Mouse (Mus musculus): Measurements from ENCODE around the gene Plekhm1.
"Not testable (repeated sequence)": the region's sequence is repeated elsewhere in the genome, so short reads cannot be mapped to it uniquely, and the experiment has no call there.

Plekhm1 gene

GRCm38 (mm10) chr11:103411981-103412949 lies at the start of gene Plekhm1:
Plekhm1 (minus strand) TSS chr11:103412687.
- DNase-seq: peak; percentile 96

DNA sequence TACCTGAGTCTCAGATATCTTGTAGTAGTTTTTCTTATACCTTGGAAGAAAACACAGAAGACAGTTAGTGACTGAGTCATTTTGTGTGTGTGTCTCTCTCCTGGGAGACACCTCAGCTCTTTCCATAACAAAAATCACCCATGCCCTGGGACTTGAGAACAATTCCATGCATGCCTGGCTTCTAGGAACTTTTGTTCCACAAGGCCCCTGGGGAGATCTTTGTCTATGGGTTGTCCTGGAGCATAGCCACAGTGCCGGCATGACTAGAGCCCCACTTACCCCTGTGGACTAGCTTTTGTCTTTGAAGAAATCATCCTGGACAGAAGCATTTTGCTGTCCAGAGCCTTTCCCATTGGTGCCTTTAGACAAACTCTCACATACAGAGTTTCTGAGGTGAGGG lies 38.6 kb upstream of the Plekhm1 start:
- DNase-seq: not testable (repeated sequence)

DNA sequence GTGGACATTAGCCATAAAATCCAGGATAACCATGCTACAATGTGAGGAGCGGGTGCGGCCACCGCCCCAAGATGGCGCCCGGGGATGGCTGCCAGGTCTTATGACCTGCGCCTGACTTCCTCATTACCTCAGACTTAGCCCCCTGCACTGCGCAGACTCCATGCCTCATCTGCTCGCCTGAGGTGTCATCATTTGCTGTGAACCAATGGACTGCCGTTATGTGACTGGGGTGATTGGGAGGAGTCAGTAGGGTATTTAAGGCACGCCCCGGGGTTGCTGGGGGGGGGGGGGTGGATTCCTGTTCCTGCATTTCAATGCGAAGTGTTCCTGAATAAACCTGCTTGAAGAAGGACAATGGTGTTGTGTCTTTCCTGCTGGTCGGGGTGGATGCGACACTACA lies 37.2 kb upstream of the Plekhm1 start:
- DNase-seq: not testable (repeated sequence)

GRCm38 (mm10) chr11:103443678-103444077 lies 31.2 kb upstream of the Plekhm1 start:
- DNase-seq: no peak

GRCm38 (mm10) chr11:103436282-103436681 lies 23.8 kb upstream of the Plekhm1 start:
- no peak for DNase-seq

GRCm38 (mm10) chr11:103425031-103425430 lies 12.5 kb upstream of the Plekhm1 start:
- DNase-seq: no peak

DNA sequence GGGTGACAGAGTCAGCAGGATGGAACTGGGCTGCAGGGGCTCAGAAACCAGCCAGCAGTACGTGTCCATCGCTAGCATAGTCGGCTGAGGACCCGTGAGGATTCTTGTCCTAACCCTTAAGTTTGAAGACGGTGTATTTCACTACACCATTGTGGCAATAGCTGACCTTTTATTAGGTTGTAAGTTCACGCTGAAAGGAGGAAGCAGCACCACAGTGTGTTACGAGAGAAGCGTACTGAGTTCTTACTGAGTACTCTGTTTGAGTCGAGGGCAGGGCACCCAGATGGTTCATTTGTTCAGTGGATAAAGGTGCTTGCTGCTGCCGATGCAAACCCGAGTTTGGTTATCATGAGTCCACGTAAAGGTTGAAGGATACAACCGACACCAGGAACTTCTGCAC lies 7.2 kb upstream of the Plekhm1 start:
- no peak for DNase-seq

GRCm38 (mm10) chr11:103419226-103419625 lies 6.7 kb upstream of the Plekhm1 start:
- no peak for DNase-seq

DNA sequence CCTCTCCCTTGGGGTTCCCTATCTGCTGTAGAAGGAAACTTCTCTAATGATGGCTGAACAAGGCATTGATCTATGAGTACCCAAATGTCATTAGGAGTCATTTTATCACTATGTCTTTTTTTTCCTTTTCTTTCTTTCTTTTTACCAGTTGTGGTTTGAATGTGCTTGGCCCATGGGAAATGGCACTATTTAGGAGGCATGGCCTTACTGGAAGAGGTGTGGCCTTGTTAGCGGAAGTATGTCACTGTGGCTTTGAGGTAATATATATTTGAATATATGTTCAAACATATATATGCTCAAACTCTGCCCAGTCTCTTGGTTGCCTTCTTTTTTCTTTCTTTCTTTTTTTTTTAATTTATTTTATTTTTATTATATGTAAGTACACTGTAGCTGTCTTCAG lies 1.0 kb upstream of the Plekhm1 start:
- no peak for DNase-seq

DNA sequence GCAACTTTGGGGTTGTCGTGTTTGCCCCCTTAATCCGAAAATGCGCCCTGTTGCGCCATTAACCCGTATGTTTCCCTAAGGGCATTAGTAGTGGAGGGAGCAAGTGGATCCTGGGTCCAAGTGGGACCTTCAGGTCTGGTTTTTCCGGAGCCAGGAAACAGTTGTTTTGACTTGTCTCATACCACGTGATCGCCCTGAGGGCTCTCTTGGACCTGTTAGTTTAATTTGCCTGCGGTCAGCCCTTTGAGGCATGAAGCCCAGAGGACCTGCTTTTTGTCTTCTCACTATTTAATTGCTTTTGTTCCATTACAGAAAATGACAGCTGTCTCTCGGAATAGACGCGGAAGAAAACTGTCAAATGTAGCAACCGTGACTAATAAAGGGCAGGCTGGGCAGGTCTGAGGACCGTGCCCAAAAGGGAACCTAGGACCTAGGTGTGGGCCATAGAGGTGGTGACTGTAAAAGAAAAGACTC lies 500 bp upstream of the Plekhm1 start:
- DNase-seq: no peak

- no peak for DNase-seq
These were observed 1.2 kb downstream of the Plekhm1 start for GRCm38 (mm10) chr11:103411301-103411700.

DNA sequence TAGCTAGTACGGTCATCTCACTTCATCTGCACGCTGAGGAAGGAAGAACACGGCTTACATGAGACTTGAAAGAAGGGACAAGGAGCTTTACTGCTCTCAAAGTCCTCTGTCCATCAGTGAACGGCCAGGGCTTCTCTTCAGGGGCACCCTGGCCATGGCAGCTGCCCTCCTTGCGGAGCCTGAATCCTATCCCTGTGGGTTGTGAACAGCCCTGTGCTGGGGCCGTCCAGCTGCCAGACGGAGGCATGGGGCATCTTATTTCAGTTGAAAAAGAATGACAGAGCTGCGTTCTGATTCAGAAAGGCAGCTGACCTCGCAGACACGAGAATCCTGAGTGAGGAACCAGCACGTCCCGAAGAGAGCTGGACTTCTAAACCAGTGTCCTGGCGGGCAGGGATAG lies 3.6 kb downstream of the Plekhm1 start:
- DNase-seq: no peak

DNA sequence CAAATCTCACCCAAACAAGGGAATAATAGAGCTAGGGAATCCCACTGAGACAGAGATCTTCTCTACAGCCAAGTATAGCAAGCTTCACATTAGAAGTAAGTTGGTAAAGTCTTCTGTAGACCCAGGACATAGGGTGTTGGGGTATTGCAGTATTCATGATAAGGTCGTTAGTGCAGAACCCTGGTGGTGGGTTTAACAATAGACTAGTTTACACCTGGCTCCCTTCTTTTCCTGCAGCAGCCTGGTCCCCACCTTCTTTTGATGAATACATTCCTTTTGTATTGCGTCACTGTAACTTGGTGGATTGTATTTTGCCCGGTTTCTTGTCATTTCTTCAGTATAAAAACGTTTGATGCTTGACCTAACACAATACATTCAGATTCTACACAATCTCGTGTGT lies 5.4 kb downstream of the Plekhm1 start:
- not testable (repeated sequence) for DNase-seq

DNA sequence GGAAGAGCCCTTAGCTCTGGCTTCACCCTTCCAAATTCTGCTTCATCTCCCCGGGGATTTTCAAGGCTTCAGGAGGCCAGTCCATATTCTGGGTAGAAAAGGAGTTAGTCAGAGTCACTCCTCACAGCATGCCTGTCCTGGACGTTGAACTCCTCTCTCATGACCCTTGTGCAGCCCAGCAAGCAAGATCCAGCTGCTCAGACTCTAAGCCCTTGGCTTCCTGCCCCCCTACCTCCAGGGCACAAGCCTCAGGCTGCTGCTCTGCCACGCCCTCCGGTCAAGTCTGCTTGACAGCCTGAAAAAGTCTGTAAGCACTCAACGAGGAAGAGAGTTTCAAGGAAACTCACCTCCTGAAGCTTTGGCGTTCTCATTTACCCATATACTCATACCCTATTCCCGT lies 5.9 kb downstream of the Plekhm1 start:
- no peak for DNase-seq

DNA sequence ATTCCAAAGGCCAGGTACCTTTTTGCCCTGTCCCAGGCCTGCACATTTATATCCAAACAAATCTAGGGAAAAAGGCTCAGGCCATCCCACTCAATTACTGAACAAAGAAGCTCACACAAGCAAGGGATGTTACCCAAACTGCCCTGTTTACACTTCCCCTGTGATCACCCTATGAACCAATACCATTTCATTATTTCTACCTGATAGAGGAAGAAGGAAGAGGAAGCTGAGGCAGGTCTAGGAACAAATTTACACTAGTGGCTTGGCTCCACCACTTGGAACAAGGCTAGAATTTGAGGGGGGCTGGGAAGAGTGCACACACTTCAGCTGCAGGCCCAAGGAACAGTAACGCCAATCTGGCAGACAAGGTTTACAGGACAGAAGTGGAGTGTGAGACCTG lies 6.7 kb downstream of the Plekhm1 start:
- no peak for DNase-seq

DNA sequence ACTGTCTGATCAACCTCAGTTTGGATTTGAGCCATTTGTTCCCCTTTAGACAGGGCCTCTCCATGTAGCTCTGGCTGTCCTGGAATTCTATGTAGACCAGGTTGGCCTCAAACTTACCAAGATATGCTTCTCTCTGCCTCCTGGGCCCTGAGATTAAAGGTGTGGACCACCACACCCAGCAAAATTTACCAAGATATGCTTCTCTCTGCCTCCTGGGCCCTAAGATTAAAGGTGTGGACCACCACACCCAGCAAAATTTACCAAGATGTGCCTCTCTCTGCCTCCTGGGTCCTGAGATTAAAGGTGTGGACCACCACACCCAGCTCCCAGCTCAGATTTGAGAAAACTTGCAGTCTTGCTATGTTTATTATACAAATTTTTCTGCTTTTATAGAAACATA lies 7.9 kb downstream of the Plekhm1 start:
- DNase-seq: no peak

- DNase-seq: no peak
These were observed 8.7 kb downstream of the Plekhm1 start for GRCm38 (mm10) chr11:103403776-103404175.

- peak; percentile 63 for DNase-seq
These were observed 9.7 kb downstream of the Plekhm1 start for GRCm38 (mm10) chr11:103402738-103403137.

DNA sequence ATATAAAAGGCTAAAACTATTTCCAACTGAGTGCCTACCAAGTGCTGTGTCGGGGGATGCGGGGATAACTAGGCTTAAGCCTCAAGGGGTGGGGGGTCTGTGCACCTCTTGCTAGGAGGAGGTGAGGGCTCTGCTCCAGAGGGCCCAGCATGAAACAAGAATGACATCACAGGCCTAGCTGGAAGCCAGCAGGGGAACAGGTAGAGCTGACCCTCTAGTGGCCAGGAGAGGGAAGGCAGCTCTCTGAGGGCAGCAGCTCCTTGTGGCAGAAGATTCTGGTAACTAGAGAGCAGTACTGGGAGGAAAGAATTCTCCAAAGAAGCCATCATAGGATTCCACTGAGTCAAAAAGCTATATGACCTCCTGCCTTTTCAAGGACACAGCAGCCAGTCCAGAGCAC lies 10.3 kb downstream of the Plekhm1 start:
- DNase-seq: peak; percentile 42

DNA sequence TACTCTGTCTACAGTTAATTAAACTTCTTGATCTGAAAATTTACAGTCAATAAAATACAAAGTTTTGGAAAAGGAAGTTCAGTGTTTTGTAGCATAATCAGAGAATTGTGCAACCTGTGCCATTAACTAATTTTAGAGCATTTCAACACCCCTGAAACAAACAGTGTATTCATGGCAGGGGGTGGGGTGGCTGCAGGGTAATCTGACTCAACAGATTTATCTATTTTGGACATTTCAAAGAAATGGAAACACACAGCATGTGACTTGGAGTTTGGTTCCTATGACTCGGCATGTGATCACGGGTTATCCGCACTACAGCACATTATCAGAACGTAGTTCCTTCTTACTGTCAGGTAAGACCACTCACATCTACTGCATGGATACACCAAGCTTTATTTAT lies 12.5 kb downstream of the Plekhm1 start:
- no peak for DNase-seq

GRCm38 (mm10) chr11:103399050-103399449 lies 13.4 kb downstream of the Plekhm1 start:
- DNase-seq: no peak

DNA sequence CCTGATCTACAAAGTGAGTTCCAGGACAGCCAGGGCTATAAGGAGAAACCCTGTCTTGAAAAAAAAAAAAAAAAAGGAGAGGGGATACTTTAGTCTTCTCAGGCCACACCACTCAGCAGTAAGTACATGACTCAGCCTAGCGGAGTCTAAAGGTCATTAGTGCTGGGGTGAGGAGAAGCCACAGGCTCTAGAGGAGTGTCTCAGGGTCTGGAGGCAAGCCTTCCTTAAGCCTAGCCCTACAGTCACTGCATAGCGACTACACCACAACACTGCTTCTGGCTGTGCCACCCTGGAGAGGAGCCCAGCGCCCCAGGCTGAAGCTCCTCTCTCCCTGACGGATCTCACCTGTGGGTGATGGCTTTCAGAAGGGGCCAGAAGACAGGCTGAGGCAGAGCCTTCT lies 15.8 kb downstream of the Plekhm1 start:
- no peak for DNase-seq

DNA sequence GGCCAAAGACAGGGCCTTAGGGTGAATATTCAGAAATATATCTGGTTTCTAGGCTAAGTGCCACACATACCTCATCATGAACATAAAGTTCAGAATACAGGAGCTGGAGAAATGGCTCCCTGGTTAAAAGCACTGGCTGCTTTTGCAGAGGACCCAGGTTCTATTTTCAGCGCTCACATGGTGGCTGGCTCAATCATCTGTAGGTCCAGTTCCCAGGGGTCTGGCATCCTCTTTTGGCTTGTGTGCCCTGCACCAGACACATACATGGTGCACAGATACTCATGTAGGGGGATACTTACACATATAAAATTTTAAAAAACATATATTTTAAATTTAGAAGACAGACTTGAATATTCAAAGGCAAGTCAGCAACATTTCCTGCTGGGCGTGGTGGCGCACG lies 16.3 kb downstream of the Plekhm1 start:
- DNase-seq: no peak

GRCm38 (mm10) chr11:103394604-103395003 lies 17.9 kb downstream of the Plekhm1 start:
- no peak for DNase-seq

DNA sequence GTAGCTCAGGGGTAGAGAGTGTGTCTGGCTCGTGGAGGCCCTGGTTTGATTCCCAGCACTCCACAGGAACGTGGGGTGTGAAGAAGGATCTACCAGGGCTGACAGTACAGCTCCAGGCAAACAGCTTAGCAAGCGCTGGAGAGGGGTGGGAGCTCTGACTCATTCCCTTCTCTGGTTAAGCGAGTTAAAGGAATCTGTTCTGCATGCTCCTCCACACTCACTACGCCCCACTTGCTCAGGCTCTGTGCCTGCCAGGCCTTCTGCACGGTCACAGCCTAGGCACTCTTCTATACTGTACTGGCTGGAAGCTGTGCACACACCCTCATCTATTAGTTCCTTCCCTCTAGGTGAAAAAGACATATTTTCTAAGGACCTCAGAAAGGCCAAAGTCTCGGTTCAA lies 18.5 kb downstream of the Plekhm1 start:
- DNase-seq: no peak
